Mouse (Mus musculus) cerebellum, adult (tissue): ENCODE data around the gene Ly75.
A peak's percentile ranks its signal among the peaks of the same experiment; 100 is the strongest.

Experiments used
- ATAC-seq: cut with Nextera tagmentation; 2 replicates; pipeline ENCODE4 v1.9.2; 2017; ENCODE audit warnings: mild to moderate bottlenecking, moderate library complexity, mixed read lengths; ENCODE audit not compliant: insufficient number of reproducible peaks, low FRiP score, low TSS enrichment

Gene Ly75

DNA sequence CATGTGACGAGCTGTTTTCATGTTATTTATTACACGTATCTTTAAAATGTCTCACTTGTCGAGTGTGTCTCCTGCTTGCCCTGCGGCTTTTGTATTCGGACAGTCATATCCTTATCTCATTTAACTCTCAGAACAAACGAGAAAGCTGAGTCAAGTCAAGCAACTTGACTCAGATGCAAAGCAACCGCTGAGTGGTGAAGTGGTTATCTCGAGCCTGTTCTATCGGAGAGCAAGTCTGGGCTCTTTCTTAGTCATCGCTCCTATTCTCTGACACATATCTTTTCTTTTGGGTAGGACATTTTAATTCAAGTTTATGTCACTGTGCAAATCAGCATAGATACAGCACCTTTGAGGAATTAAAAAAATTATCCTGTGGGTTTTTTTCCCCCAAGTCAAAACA lies 54.5 kb downstream of the Ly75 start:
- ATAC-seq = no peak

- no peak for ATAC-seq
Measured at GRCm38 (mm10) chr2:60327581-60327980, 55.5 kb downstream of the Ly75 start.

DNA sequence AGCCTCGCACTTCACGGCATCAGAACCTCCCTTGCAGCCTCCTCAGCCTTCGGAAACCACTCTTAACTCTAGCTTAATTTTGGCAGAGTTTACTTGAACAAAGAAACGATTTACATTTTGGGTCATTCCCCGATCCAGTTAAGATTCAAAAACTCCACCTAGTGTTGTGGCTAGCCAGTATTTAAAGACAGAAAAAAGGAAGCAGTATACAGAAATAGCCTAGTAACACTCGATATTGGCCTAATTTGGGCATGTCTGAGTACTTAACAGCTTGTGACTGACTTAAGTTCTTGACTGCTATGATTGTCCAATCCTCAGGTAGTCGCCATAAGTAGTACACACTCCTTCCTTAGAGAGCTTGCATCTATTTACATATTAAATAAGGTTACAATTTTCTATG lies 56.2 kb downstream of the Ly75 start:
- ATAC-seq = no peak

- no peak for ATAC-seq
Measured at GRCm38 (mm10) chr2:60323411-60323810, 59.7 kb downstream of the Ly75 start.

DNA sequence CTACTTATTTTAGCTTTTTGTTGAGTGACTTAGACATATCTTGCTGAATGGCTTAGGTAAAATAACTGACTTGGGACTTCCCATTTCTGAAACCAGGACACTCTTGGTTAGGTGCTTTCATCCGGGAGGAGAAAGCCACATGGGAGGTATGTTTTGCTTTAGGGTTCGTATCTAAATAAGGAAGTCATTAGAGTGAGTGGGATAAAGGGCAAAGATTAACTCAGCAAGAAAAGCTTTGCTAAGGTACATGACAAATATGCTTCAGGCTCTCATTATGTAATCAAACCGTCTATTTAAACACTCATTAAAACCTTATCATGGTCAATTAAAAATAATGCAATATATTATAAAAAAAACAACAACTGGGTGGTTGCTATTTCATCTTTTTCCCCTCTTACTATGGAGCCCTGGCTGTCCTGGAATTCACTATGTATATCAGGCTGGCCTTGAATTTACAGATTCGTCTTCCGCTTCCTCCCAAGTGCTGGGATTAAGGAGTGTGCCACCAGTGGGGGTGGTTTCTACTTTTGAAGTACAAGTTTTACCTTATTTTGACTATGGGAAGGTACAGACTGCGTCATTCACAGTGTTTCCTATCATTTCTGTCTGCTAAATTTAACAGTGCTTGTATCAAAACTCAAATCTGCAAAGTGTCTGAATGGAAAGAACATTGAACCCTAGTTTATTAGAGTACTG lies 60.9 kb downstream of the Ly75 start:
- no peak for ATAC-seq

- ATAC-seq = no peak
Measured at GRCm38 (mm10) chr2:60303796-60304195, 79.3 kb downstream of the Ly75 start.

- no peak for ATAC-seq
Measured at GRCm38 (mm10) chr2:60299323-60299722, 83.8 kb downstream of the Ly75 start.

GRCm38 (mm10) chr2:60298266-60298665 lies 84.8 kb downstream of the Ly75 start:
- ATAC-seq = no peak

- ATAC-seq = no peak
Measured at GRCm38 (mm10) chr2:60291381-60291780, 91.7 kb downstream of the Ly75 start.

- ATAC-seq = no peak
Measured at GRCm38 (mm10) chr2:60289451-60289850, 93.7 kb downstream of the Ly75 start.

- ATAC-seq = no peak
Measured at GRCm38 (mm10) chr2:60288606-60289005, 94.5 kb downstream of the Ly75 start.

DNA sequence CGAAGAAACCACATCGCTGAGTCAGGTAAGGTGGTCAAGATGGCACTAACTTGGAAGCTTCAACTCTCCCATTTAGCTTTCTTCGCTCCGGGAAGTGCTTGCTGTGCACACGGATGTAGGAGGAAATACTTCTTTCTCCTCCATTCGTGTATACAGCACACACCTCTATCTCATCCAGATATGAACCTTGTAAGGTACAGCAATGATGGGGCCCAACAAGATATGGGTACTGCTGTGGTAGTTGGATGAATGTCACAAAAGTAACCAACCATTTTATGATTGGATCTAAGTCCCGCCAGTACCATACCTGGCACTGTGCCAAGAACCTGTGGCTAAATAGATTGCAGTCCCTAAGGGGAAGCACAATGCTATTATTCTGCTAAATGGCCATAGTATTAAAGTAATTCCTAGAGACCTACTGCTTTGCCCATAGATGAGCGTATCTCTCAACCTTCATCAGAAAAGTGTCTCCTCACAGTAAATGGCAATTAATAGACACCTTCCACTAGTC lies 97.9 kb downstream of the Ly75 start:
- ATAC-seq = no peak

DNA sequence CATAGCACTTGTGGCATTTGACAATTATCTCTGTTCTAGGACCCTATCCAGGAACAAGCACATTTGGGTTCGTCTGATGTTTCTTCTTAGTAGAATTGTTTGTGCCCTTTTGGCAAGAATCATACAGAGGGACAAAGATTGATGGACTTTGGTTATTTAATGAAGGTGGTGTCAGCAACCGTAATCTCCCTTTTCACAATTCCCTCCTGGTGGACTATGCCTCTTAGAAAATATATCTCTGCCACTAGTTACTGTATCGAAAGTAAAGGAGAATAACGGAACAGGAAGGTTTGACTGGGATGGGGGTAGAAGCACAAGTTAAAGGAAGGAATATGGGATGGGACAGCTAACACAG lies 98.7 kb downstream of the Ly75 start, which contains the start of gene Cd302:
TSS of gene Cd302 (minus strand) at position 22 of the 355 bp plus-strand sequence.
- no peak for ATAC-seq

DNA sequence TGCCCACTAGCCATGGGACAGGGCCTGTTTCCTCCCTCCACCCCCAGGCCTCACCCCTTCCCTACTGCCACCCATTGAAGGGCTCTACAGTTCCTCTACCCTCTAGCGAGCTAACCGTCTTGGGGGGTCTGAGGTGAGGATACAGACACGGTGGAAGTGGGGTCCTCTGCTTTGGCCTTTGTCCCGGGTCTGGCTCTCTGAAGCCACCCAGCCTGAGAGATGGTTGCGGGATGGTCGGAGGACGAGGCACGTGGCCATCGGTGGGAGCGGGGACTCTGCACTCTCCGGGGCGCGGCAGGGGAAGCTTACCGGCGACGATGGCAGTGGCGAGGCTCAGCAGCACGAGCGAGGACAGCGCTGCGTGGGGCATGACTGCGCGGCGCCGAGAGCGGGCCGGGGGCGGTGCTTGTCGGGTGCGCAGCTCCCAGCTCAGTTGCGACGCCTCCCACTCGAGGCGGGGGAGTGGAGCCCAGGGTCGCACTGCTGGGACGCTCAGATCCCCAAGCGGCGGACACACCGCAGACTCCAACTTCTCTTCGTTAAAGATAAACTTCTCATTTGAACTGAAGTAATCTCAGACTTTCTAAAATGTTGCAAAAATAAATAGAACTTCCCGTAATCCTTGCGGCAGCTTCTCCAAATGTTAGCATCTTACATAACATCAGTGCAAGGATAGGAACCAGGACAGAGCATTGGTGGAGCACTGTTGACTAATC lies 99.2 kb downstream of the Ly75 start:
- 0 out of 2 replicates have a peak, but pooled peaks have one; percentile 41 for ATAC-seq

- no peak for ATAC-seq
Measured at GRCm38 (mm10) chr2:60283208-60283750, 99.8 kb downstream of the Ly75 start.

DNA sequence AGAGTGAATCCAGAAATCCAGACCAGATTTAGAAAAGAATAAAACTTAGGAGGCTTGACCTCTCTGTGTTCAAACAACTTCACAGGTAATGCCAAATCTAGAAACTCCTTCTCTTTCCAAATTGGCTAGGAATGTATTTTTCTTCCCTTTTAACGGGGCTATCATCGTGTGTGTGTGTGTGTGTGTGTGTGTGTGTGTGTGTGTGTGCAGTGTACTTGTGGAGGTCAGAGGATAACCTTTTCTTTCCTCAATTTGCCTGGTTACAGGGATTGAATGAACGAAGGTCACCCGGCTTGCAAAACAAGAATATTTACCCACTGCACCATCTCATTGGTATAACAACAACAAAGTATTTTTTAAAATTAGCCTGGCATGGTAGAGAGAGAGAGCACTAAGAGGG lies 100.5 kb downstream of the Ly75 start:
- ATAC-seq = no peak

DNA sequence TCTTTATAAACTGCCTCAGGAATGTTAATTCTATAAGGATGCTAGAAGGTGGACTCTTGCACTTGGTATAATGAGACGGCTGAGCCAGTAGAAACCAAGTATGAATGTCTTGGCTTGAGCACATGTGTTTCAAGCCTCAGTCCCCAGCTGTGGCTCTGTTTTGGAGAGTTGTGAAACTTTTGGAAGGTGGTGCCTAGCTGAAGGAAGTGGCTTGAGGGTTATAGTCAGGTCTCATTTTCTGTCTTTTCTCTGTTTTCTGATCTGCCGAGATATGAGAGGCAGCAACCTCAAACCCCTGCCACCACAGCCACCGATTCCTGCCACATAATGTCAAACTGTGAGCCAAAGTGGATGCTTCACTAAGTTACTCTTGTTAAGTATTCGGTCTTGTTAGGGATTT lies 104.5 kb downstream of the Ly75 start:
- ATAC-seq = no peak

DNA sequence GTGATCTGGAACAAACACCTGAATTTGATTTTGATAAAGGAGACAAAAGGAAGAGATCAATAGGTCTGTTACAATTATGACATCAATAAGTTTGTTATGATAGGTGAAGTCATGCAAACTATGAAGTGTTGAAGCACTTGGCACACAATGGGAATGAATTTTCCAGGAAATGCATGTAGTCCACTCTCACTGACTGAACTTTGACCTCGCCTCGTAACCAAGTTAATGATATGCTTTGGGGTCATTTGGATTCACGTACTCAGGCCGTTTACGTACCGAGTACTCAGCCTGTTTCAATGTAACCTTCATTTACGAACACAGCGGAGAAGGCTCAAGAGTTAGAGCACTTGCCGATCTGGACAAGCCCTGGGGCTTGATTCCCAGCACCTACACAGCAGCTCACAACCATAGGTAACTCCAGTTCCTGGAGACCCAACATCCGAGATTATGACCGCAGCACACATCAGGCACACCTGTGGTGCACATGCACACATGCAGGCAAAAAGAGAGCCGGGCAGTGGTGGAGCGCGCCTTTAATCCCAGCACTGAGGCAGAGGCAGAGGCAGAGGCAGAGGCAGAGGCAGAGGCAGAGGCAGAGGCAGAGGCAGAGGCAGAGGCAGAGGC lies 113.1 kb downstream of the Ly75 start:
- no peak for ATAC-seq

DNA sequence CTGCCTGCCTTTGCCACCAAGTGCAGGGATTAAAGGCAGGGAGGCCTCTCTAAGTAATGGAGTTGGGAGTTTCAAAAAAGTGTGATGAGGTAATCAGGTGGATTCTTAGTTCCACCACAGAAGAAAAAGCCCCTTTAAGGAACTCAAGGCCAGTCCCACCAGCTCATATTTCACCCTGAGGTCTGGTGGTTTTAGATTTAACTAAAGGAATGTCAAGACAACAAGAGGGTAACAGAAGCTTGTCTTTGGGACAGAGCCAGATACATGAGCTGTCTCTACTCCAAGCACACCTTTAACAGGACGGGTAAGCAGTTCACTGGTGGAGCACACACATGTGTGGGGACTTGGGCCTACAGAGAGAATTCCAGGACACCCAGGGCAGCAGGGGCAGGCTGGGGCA lies 115.5 kb downstream of the Ly75 start:
- no peak for ATAC-seq

DNA sequence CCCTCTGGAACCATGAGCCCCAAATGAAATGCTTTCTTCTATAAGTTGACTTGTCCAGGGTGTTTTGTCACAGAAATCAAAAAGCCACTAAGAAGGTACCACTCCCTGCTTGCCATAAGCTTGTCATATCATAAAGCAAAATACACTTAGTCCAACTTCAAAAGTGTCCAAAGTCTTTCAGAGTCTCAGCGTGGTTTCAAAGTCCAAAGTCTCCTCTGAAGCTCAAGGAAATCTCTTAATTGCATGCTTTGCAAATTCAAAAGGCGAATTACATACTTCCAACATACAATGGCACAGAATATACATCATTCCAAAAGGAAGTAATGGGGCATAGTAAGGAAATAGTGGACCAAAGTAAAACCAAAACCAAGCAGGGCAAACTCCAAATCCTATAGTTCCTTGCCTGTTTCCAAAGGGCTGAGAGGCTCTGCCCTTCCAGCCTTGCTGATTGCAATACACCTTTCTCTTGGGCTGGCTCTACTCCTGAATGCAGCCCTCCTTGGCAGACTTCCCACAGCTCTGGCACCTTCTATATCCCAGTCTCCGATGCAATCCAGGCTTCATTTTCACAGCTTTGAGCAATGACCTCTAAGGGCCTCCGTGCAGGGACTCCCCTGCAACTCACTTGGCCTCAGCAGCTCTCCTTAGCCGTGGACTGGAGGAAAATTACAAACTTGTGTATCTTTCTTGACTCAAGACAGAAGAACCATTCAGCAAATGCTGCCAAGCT lies 122.3 kb downstream of the Ly75 start:
- no peak for ATAC-seq
